Mouse (Mus musculus) gastrocnemius, postnatal 4 days (tissue): ENCODE results near the gene Idh2. TPM values are rescaled to one million over a fixed set of nuclear protein-coding genes. Genes with fewer than 3 reads are reported as not detected.
"Not testable (repeated sequence)": the region's sequence is repeated elsewhere in the genome, so short reads cannot be mapped to it uniquely, and the experiment has no call there.

Experiments
- DNase-seq, 2 experiments: peaks; one replicate each; pipeline ENCODE4 v3.0.0; 2021 to 2022; ENCODE audit warnings: low spot score in 2 of 2, mixed read lengths in 2 of 2
- long read RNA-seq, 2 experiments: library from polyadenylated mRNA; stranded (forward); transcript quantifications; one replicate each; pipeline ENCODE4 v2.0.0; 2021
- total RNA-seq, 2 experiments: library from RNA; stranded (reverse); gene quantifications; 2 replicates each; pipeline ENCODE4 v1.2.3; 2021

Idh2 gene
- total RNA-seq, result 100 to 1,000 TPM; 433 to 473 TPM
- long read RNA-seq, experiment 1, transcript Idh2-201 (11 exons, 1,745 nt), result major isoform, 691 of 745 reads
- long read RNA-seq, experiment 1, partial matches to known transcripts, result 26 of 745 reads
- long read RNA-seq, experiment 1, other reads (novel, unspliced or antisense), result 25 of 745 reads
- long read RNA-seq, experiment 2, transcript Idh2-201 (11 exons, 1,745 nt), result major isoform, 758 of 866 reads
- long read RNA-seq, experiment 2, partial matches to known transcripts, result 39 of 866 reads
- long read RNA-seq, experiment 2, other reads (novel, unspliced or antisense), result 66 of 866 reads

DNA sequence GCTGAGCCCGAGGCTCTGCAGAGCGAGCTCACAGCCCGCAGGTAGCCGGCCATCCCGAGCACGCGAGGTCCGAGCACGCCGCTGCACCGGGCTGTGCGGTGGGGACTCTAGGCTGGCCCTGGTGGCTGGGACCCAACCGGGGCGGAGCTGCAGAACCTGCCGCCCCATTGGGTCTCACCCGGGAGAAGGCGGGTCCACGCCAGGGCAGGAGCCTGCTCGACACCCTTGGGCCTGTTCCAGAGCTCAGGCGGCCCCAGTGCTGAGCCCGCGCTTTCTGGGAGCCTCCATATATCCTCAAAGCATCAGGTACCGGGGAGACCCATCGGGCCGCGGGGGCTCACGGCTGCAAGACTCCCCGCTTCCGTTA is at the start of gene Idh2:
Idh2 (minus strand) TSS at position 169 of the 367 bp plus-strand sequence.
- peak; percentile 90 to 96 for DNase-seq

DNA sequence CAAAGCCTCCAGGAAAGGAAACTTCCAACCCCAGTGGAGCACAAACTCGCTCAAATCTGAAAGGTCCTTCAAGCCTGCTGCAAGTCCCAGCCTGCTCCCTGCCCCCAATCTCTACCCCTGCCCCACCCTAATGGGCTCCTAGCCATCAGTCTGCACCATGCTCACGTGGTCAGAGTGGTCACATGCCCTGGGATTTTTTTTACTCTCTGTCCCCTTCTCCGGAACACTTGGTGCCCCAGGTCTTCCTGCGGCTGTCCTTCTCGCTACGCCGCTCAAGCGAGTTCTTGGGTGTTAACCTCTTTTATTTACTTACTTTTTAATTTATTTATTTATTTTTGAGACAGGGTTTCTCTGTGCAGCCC is 45.7 kb upstream of the Idh2 start:
- DNase-seq, result no peak

DNA sequence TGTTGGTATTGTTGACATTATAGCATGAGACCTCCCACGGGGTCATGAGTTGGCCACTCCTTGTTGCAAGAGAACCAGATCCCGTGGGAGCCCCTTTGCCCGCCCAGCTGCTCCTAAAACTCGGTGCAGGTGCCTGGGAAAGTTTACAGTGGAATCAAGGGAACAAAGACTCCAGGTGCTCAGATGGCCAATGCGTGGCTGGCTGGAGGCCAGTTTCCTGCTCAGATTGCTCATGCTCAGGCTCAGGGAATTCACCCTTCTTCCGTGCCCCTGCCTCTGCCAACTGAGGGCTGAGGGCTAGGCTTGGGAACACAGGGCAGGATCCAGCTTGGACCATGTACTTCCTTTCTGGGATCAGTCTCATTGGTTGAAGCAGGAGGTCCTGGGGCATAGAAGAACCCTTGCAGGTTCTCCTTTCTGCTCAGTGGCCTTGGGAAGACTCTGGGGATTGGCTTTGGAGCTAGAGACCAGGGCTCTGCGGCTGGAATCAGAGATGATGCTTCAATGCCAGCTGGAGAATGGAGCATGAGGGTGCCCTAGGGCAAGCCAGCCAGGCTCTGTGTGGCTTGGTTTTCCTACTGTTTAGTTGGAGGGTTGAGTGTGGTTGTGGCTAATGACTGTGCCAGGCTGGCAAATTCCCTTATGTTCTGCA is 45.2 kb upstream of the Idh2 start:
- DNase-seq, result no peak

DNA sequence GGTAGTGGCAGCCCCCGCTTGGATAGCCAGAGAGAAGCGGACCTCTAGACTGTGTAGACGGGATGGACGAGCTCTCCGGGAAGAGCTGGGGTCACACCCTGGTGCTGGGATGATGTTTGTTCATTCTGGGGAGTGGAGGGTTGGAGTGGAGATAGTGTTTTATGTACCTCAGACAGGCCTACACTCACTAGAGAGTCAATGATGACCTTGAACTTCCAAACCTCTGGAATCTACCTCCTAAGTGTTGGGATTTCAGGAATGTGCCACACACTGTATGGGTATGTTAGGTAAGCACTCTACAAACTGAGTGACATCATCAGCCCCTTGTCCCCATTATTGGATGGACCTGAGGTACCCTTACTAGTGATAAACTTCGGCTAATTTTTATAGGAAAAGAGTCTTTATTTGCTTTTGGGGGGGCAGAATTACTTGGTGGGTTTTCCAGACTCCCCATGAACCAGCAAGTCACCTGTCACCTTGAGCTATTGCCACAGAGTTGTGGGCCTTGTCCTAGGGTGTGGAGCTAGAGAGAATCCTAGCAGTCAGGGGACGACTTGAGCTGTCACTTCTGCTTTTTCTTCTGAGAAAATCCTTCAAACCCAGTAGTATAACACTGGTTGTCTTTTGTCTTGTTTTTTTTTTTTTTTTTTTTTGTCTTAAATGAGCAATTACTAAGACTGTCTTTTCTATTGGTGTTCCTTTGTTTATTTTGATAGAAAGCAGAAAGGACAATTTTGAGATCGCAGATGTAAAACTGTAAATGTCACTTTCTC is 43.5 kb upstream of the Idh2 start:
- no peak for DNase-seq

DNA sequence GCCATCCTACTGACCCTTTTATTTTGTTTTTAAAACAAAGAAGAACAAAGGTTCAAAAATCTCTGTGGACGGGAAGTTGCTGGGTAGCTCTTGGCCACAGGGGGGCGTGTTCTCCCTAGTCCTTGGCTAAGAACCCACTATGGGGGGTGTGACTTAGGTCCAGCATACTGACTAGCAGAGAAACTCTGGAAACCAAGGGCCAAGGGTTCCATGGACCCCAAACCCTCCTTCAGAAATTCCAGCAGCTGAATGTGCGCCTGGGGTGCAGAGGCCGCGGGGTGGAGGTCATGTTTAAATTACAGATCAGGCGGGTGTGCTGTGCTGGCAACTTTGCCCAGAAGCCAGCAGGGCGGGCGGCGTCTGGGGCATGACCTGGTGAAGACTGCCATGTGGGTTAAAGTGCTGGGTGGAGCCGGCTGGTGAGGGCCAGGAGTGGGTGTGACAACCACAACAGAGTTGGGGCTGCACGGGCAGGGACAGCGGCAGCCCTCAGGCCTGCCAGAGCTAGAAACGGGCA is 41.6 kb upstream of the Idh2 start:
- peak in 1 of 2 experiments; percentile 29 for DNase-seq

DNA sequence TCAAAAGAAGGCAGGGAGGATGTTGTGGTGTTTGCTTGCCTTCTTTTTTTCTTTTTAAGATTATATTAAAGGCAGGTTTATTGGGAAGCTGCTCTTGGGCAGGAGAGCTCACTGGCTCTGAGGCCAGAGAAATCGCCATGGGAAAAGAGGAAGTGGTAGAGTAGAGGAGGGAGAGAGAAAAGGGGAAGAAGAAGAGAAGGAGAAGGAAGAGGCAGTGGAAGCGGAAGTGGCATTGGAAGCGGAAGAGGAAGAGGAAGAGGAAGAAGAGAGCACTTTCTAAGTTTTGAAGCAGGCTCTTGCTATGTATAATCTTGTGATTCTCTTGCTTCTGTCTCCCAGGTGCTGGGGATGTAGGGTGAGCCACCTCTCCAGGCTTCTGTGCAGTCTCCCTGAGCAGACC is 39.5 kb upstream of the Idh2 start:
- DNase-seq, result no peak

DNA sequence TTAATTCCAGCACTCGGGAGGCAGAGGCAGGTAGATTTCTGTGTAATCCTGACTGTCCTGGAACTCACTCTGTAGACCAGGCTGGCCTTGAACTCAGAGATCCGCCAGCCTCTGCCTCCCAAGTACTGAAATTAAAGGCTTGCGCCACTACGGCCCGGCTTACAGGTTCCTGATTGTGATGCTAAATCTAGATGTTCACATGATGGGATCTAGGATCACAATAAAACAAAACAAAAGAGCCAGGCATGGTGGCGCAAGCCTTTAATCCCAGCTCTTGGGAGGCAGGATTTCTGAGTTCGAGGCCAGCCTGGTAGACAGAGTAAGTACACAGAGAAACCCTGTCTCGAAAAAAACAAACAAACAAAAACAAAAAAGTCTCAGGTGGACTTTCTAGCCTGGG is 37.6 kb upstream of the Idh2 start:
- DNase-seq, result no peak

DNA sequence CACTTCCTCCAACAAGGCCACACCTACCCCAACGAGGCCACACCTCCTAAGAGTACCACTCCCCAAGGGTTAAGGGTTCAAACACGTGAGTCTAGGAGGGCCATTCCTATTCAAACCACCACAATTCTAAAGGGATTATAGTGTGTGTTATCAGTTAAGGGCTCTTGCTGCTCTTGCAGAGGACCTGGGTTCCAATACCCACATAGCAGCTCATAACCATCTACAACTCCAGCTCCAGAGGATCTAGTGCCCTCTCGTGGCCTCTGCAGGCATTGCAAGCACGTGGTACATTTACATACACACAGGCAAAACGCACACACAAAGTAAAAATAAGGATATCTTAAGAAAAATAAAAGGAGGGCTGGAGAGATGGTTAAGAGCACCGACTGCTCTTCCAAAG is 37.0 kb upstream of the Idh2 start:
- no peak for DNase-seq

DNA sequence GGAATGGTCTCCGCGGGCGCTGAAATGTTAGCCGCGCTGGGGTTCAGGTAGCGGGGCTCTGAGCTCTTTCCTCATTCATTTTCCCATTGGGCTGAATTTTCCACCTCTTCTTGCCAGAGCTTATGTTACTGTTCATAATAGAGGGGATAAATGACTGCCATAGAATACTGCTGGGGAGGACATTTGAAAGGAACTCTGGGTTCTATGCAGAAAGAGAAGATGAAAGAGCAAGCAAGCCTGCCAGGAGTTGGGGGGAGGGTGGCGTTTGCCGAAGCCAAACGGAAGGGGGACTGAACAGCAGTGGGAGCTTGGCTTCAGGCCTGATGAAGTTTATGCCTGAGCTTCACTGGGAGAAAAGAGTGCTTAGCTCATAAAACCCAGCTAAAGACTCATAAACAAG is 34.2 kb upstream of the Idh2 start:
- no peak for DNase-seq

DNA sequence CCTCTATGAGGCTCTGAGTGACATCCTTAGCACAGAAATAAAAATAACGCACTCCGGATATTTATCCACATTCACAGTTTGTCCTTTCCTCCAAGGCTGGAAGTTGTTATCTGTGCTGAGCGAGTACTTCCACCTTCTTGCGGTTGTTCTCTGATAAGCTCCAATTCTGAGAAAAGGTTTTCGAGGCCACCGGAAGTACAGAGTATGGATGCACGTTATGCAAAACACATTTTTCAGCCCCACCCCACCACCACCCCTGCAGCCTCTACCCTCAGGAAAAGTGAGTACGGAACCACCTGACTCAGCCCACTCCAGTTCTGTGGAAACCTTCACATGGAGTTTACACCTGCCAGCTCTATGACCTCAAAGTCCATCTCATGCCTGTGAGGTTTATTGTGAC is 30.9 kb upstream of the Idh2 start:
- DNase-seq, result no peak

DNA sequence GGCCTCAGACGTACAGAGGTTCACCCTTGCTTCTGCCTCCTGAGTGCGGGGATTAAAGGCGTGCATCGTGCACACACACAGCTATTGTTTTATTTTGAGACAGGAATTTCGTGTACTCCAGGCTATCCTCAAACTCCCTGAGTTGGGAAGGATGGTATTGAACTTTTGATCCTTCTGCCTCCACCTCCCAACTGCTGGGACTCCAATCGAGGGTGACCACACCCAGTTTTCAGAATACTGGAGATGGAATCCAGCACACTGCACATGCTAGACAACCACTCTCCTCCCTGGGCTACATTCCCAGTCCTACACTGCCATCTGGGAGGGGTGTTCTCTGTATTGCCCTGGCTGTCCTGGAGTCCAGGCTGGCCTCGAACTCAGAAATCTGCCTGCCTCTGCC is 29.5 kb upstream of the Idh2 start:
- DNase-seq, result no peak

DNA sequence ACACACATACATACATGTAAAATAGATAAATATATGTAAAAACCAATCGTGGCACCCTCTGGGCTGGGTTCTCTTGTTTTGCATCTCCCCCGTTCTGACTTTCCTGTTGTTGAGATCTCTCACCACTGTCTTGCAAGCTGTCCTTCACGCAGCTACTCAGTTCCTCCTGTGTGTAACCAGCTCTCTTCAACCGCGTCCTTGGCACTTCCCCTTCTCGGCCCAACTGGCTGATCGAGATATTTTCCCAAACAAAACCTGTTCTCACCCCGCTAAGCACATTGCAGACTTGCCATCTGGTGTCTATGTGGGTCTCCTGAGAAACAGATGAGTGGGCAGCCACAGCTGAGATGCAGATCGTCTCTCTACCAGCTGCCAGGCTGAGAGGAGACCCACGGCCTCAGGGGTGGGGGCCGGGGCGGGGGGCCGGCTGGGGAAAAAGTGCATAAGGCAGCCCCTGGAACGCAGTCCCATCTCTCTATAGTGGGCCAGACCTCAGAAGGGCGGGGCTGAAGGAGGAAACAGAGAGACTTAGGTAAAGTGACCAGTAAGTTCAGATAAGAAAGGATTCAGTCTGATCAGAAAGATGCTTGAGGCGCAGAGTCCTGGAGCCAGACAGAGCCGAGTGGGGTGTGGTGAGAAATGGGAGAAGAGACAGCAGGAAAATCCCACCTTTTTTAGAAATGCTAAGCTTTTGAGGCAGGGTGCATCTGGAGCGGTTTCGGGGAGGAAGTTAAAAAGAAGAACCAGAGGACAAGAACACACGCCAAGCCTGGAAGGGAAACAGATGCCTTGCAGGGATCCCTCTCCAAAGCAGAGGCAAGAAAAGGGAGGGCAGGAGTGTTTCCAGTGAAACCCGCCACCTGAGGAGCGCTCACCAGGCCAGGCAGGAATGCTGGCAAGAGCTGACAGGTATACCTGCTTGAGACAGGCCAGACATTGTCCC is 28.4 kb upstream of the Idh2 start:
- DNase-seq, result no peak

DNA sequence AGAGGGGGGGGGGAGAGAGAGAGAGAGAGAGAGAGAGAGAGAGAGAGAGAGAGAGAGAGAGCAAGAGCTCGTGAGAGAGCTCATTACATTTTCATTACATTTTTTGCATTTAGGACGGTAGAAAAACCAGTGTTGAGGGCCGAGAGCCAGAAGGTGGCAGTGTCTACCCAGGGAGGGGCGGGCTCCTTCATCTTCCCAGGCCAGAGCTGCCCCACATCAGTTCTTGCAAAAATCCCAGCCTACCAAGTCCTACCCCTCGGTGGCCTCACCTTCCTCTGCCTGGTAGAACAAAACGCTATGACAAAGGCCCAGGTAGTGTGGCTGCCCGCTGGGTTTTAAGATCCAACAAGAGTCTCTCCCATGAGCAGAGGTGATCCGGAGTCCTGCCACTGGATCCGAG is 25.6 kb upstream of the Idh2 start:
- DNase-seq, result peak; percentile 40 to 73

DNA sequence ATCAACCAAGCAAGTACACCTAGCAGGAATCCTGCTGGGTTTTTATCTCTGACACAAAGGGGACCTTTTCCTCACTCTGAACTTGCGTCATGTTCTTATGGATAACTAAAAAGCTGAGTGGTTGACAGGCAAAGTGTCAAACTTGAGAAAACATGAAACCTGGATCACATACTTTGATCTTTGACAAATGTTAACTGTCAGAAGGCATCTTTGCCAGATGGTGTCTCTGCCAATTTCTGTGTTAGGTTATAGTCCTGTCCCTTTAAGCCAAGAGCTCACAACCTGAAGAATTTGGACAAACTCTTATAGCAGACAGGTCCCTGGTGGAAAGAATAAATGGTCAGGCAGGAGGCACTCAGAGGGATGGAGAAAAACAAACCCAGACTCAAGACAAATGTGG is 23.2 kb upstream of the Idh2 start:
- DNase-seq, result no peak

DNA sequence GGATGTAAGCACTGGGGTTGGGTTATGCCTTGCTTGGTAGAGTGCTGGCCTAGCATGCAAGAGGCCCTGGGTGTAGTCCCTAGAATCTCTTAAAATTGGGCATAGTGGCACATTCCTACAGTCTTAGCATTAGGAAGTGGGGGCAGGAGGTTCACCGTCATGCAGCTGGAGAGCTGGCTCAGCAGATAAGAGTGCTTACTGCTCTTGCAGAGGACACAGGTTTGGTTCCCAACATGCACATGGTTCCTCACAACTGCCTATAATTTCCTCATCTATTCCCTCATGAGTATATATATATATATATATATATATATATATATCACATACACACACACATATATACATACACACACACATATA is 20.0 kb upstream of the Idh2 start:
- DNase-seq, result no peak

DNA sequence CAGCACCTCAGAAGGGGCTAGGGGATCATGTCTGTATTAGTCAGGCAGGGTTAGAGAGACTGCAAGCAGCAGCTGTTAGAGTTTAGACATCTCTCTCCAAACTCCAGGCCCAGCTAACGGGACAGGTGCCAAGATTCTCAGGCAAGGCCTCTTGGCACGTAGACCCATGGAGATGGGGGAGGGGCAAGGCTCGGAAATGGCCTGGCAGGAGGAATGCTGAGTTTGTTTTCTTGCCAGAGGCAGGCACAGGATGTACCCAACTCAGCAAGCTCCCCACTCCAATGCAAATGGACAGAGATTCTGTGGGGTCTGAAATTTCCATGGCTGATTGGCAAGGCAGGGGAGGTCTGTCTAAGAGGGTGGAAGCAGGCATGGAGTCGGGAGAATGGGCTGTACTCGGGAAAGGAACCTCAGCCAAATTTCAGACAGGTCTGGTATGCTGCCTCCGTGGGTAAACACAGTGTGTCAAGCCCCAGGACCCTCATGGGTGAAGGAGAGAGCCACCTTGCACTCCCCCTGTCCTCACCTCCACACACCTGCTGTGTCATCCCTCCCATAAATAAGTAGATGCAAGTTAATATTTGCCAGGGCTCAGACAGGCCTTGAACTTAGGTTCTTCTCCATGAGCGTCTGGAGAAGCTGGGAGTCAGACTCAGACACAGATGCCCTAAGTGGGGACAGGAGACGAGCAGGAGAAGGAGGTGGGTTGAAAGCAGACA is 19.4 kb upstream of the Idh2 start:
- peak; percentile 45 to 82 for DNase-seq

DNA sequence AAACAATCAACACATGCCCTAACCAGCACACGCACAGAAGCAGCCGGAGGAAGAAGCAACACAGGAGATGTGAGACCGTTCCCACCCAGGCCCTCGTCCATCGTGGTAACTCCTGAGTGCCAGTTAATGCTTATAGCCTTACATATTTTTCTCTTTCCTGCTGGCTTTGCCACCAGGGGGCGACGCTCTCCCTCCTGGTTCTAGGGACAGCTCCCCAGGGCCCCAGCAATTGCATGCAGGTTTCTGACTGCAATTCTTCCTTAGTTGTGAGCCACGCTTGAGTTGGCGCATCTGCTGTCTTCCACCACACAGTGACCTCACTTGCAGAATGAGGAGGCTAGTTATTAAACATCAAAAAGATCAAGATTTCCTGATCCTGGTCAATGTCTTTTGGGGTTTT is 17.3 kb upstream of the Idh2 start:
- DNase-seq, result peak; percentile 39 to 63

DNA sequence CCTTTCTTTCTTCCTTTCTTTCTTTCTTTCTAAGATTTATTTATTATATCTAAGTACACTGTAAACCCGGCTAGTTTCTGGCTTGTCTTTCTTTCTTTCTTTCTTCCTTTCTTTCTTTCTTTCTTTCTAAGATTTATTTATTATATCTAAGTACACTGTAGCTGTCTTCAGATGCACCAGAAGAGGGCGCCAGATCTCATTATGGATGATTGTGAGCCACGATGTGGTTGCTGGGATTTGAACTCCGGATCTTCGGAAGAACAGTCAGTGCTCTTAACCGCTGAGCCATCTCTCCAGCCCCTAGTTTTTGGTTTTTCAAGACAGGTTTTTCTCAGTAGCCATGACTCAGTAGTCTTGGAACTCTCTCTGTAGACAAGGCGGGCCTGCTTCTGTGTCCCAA is 16.1 kb upstream of the Idh2 start:
- DNase-seq, result not testable (repeated sequence)

DNA sequence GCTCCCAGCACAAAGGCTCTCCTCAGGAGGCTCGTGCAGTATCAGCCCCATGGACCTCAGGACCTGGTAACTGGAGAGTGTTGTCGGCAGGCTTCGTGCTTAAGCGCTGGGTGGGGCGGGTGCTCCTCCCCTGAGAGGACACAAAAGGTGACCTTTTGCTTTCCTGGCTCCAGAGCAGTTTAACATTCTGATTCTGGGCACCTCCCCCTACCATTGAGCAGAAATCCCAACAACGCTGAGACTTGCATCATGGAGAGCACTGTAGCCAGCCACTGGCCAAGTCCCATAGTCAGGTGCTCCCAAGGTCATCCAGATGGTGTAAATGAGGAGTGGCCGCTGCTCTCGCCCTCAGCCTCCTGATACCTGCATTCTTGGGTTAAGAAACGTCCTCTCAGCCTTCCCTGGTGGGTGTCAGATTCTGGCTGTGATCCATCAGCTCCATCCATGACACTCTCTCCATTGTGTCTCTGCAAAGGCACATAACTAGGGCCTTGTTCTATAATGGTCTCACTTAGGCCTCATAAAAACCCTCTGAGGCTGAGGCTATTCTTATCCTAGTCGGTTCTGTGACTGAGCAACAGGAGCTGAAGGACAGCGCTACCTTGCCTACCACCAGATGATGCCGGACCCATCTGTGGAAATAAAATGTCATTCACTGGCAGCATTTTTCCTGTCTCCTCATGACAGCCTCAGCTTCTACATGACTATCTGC is 15.3 kb upstream of the Idh2 start:
- DNase-seq, result no peak

DNA sequence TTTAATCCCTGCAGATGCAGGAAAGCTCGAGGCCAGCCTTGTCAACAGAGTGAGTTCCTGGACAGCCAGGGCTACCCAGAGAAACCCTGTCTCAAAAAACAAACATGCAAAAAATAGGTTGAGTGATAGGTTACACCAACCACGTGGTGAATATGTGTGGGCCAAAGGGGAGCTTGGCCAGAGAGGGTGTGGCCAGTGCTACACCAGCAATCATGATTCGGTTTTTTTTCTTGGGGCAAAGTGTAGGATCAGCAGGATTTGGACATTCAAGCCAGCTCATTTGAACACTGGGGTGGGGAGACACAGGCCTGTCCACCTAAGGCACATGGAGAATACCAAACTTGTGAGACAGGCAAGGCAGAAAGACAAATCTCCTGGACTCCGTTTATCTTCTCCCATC is 14.1 kb upstream of the Idh2 start:
- DNase-seq, result no peak
